Mouse (Mus musculus) left cerebral cortex, postnatal 25 days (tissue): Measurements from ENCODE around the gene Cdk12. TPM values are rescaled to one million over a fixed set of nuclear protein-coding genes. Genes with fewer than 3 reads are reported as not detected.
"Not testable (repeated sequence)": the region's sequence is repeated elsewhere in the genome, so short reads cannot be mapped to it uniquely, and the experiment has no call there.

Experiments
- DNase-seq, 2 experiments: peaks; one replicate each; pipeline ENCODE4 v3.0.0; 2022; ENCODE audit warnings: low spot score in 2 of 2, mixed read lengths in 1 of 2
- intact Hi-C: fragments of 180-260 bp; cut with DNase I; formaldehyde crosslinking; loops from one replicate; pipeline ENCODE4 v1.15.1; 2025
- total RNA-seq, 2 experiments: library from RNA; stranded (reverse); gene quantifications; 2 replicates each; pipeline ENCODE4 v1.2.3; 2021

Cdk12 gene
- total RNA-seq: 10 to 100 TPM; 35.2 to 38.8 TPM

GRCm38 (mm10) chr11:98202641-98203350, at the start of gene Cdk12:
Gene Cdk12 (plus strand): TSS chr11:98203059.
- intact Hi-C loops: loop anchor here (1.0 to 5.0 kb wide), 2 partner anchors 9 to 180 kb away; partner anchors contain the start of genes Cacnb1 and Med1
- peak; percentile 94 to 98 for DNase-seq

- intact Hi-C loops: no loop called here
- DNase-seq: no peak
Measured at GRCm38 (mm10) chr11:98155094-98155493, 47.8 kb upstream of the Cdk12 start.

GRCm38 (mm10) chr11:98168400-98168799, 34.5 kb upstream of the Cdk12 start:
- intact Hi-C loops: loop anchor here (5.0 kb wide), 1 partner anchor 59 kb away; no protein-coding TSS in a partner anchor
- no peak for DNase-seq

- DNase-seq, intact Hi-C loops: not testable (repeated sequence)
Measured at GRCm38 (mm10) chr11:98182149-98182548, 20.7 kb upstream of the Cdk12 start.

- intact Hi-C loops: no loop called here
- DNase-seq: no peak
Measured at GRCm38 (mm10) chr11:98187640-98188395, 15.0 kb upstream of the Cdk12 start.

- no peak for DNase-seq
- intact Hi-C loops: no loop called here
Measured at GRCm38 (mm10) chr11:98190820-98191219, 12.0 kb upstream of the Cdk12 start.

- DNase-seq: peak; percentile 92 to 97
- intact Hi-C loops: loop anchor here (1.0 kb wide), 1 partner anchor 9 kb away; no protein-coding TSS in a partner anchor
Measured at GRCm38 (mm10) chr11:98192901-98193805, 9.7 kb upstream of the Cdk12 start, which contains the start of gene Med1. Gene Med1 (minus strand): TSS chr11:98193293.

- peak; percentile 7 to 16 for DNase-seq
- intact Hi-C loops: loop anchor here (1.0 to 5.0 kb wide), 2 partner anchors 9 to 180 kb away; partner anchors contain the start of genes Cacnb1 and Med1
Measured at GRCm38 (mm10) chr11:98201791-98202640, 843 bp upstream of the Cdk12 start.

- intact Hi-C loops: loop anchor here (5.0 kb wide), 1 partner anchor 181 kb away; the partner anchor contains the start of gene Cacnb1
- DNase-seq: peak; percentile 51 to 57
Measured at GRCm38 (mm10) chr11:98203351-98203911, 572 bp downstream of the Cdk12 start.

GRCm38 (mm10) chr11:98203931-98204421, 1.1 kb downstream of the Cdk12 start:
- peak in 1 of 2 experiments; percentile 6 for DNase-seq
- intact Hi-C loops: loop anchor here (5.0 kb wide), 1 partner anchor 182 kb away; the partner anchor contains the start of gene Cacnb1

GRCm38 (mm10) chr11:98205463-98205862, 2.6 kb downstream of the Cdk12 start:
- DNase-seq: no peak
- intact Hi-C loops: no loop called here

- intact Hi-C loops, DNase-seq: not testable (repeated sequence)
Measured at GRCm38 (mm10) chr11:98206281-98206680, 3.4 kb downstream of the Cdk12 start.

GRCm38 (mm10) chr11:98209661-98210060, 6.8 kb downstream of the Cdk12 start:
- DNase-seq, intact Hi-C loops: not testable (repeated sequence)

GRCm38 (mm10) chr11:98213311-98213710, 10.5 kb downstream of the Cdk12 start:
- intact Hi-C loops: no loop called here
- DNase-seq: no peak

- intact Hi-C loops: loop anchor here (5.0 kb wide), 1 partner anchor 59 kb away; no protein-coding TSS in a partner anchor
- DNase-seq: no peak
Measured at GRCm38 (mm10) chr11:98226349-98226748, 23.5 kb downstream of the Cdk12 start.

GRCm38 (mm10) chr11:98238416-98238815, 35.6 kb downstream of the Cdk12 start:
- intact Hi-C loops: no loop called here
- DNase-seq: no peak

- no peak for DNase-seq
- intact Hi-C loops: no loop called here
Measured at GRCm38 (mm10) chr11:98238995-98239394, 36.1 kb downstream of the Cdk12 start.

GRCm38 (mm10) chr11:98242910-98243309, 40.1 kb downstream of the Cdk12 start:
- DNase-seq, intact Hi-C loops: not testable (repeated sequence)
